Mouse (Mus musculus) lung, postnatal 0 days (tissue): Measurements from ENCODE around the gene Mrpl17.

Source experiments
- CTCF ChIP-seq: IDR thresholded peaks from 2 replicates; pipeline ENCODE4 v1.5.1; 2016; ENCODE audit warnings: antibody characterized with exemption, mild to moderate bottlenecking
- EP300 ChIP-seq: IDR thresholded peaks from 2 replicates; pipeline ENCODE4 v1.6.1; 2016; ENCODE audit warnings: antibody characterized with exemption, mild to moderate bottlenecking, control low read depth

DNA sequence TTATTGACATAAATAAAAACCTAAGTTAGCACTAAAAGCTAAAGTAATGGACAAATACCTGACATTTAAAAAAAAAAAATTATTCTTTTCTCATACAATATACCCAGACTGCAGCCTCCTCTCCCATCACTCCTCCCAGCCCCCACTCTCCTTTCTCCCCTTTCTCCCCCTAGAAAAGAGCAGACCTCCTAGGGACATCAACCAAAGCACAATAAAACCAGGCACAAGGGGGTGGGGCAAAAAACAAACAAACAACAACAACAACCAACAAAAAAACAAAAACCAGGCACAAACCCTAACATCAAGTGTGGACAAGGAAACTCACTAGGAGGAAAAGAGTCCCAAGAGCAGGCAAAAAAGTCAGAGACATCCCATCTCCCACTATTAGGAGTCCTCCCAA, 617 bp upstream of the Mrpl17 start:
- TF ChIP-seq CTCF (no peak), EP300 (no peak)
